Mouse (Mus musculus) heart, embryonic 13.5 days (tissue): ENCODE results near the gene Gm13278. TPM values are rescaled to one million over a fixed set of nuclear protein-coding genes. Genes with fewer than 3 reads are reported as not detected.
"Not testable (repeated sequence)": the region's sequence is repeated elsewhere in the genome, so short reads cannot be mapped to it uniquely, and the experiment has no call there.

Experiments used
- ATAC-seq: fragments of 200-750 bp; cut with Nextera tagmentation; 2 replicates; pipeline ENCODE4 v1.8.0; 2017; ENCODE audit warnings: moderate TSS enrichment; ENCODE audit not compliant: insufficient number of reproducible peaks, low FRiP score, low TSS enrichment; ENCODE audit errors: extremely low read depth
- H3K27ac ChIP-seq: fragments of 300-500 bp; sonication (generic); replicated peaks from 2 replicates; pipeline ENCODE4 v1.5.1; 2015; ENCODE audit warnings: moderate library complexity, mild to moderate bottlenecking, inconsistent platforms
- H3K27me3 ChIP-seq: fragments of 300-500 bp; sonication (generic); replicated peaks from 2 replicates; pipeline ENCODE4 v1.6.1; 2015; ENCODE audit warnings: mild to moderate bottlenecking, inconsistent platforms
- H3K36me3 ChIP-seq: fragments of 300-500 bp; sonication (generic); 2 replicates; pipeline ENCODE4 v1.6.1; 2015; ENCODE audit warnings: mild to moderate bottlenecking, inconsistent platforms
- H3K4me1 ChIP-seq: fragments of 300-500 bp; sonication (generic); 2 replicates; pipeline ENCODE4 v1.6.1; 2015; ENCODE audit warnings: inconsistent platforms
- H3K4me2 ChIP-seq: fragments of 300-500 bp; sonication (generic); 2 replicates; pipeline ENCODE4 v1.6.1; 2015; ENCODE audit warnings: inconsistent platforms, mild to moderate bottlenecking, moderate library complexity
- H3K4me3 ChIP-seq: fragments of 300-500 bp; sonication (generic); 2 replicates; pipeline ENCODE4 v1.5.1; 2015; ENCODE audit warnings: moderate library complexity, mild to moderate bottlenecking, inconsistent platforms
- H3K9ac ChIP-seq: fragments of 300-500 bp; sonication (generic); 2 replicates; pipeline ENCODE4 v1.6.1; 2015; ENCODE audit warnings: inconsistent platforms, mild to moderate bottlenecking, moderate library complexity
- H3K9me3 ChIP-seq: fragments of 300-500 bp; sonication (generic); 2 replicates; pipeline ENCODE4 v1.6.1; 2016; ENCODE audit warnings: inconsistent platforms
- WGBS: fragments of 180-500 bp; shearing (Covaris S2); methylation state at CpG from one replicate; pipeline ENCODE4 v1.1.7; 2015; ENCODE audit warnings: mixed read lengths; 5-methylcytosine and 5-hydroxymethylcytosine counted together
- polyA plus RNA-seq: library from polyadenylated mRNA; unstranded; fragments of >200 nt; fragmentation: Nextera tagmentation; extraction: Ambion mirVana; gene quantifications from 2 replicates; pipeline ENCODE4 v1.2.1, GENCODE M21; 2015

The Gm13278 gene
- not detected in 2 replicates for polyA plus RNA-seq

DNA sequence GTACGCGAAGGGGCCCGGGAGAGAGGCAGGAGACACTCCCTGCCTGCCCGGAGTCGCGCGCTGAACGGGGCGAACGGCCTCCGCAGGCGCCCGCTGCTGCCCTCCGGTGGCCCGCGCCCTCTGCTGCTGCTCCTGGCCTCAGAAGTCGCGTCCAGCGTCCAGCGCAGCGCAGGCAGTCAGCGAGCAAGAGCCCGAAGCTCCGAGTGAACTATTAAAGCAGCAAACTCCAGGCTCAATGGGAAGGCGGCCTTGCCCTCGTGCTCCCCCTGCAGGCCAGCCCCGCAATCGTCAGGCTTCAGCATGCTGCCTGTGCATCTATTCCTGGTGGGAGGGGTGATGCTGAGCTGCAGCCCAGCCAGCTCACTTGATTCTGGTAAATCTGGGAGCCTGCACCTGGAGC, at the start of gene Gm13278:
TSS of gene Gm13278 (plus strand) at position 301 of the 400 bp plus-strand sequence.
- not testable (repeated sequence) for H3K27me3 ChIP-seq, H3K4me1 ChIP-seq, ATAC-seq, H3K9me3 ChIP-seq, H3K4me3 ChIP-seq, H3K27ac ChIP-seq, H3K9ac ChIP-seq, H3K4me2 ChIP-seq, H3K36me3 ChIP-seq
- no CpG with 5 or more reads among the region's 28 CpGs for WGBS

DNA sequence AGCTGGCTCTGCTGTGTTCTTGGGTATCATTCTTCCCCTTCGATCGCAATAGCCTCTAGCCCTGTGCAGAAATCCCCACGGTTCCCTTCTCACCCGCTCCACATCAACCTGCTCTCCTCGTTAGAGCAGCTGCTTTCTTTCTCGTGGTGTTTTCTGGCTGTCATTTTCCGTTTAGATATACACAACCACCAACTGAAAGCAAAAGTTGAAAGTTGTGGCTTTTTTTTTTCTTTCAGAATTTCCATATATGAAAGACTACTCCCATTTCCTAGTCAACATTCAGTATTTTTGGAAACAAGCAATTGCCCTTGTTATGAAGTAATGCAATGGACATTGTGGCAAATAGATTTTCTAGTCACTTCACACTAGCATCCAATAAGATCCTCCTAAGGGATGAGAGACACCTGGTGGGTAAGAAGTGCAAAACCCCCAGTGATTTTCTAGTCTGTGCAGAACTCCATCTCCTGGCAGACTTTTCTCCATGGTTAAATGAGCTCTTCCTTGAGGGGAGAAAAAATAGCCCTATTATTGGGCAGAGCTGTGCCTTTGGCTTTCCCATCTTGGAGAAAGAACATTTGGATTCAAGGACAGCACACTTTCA, 48.5 kb upstream of the Gm13278 start:
- Histone ChIP-seq H3K4me1 (peaks cover 2% of the 10 kb centered on the region), H3K4me2 (no peak overlapping the region), H3K9ac (no peak overlapping the region), H3K4me3 (no peak overlapping the region), H3K27me3 (peaks cover 7% of the 10 kb centered on the region; the same call in 1 of the 2 replicates), H3K27ac (no peak overlapping the region), H3K36me3 (no peaks in the 10 kb centered on the region), H3K9me3 (no peaks in the 10 kb centered on the region)
- no peak for ATAC-seq
- WGBS, result 63% methylated on average over 7 of the region's 7 CpGs

GRCm38 (mm10) chr4:88744207-88744606, 47.1 kb upstream of the Gm13278 start:
- Histone ChIP-seq H3K9ac (no peak overlapping the region), H3K27me3 (peaks cover 3% of the 10 kb centered on the region; the same call in 1 of the 2 replicates), H3K36me3 (no peaks in the 10 kb centered on the region), H3K27ac (no peak overlapping the region), H3K9me3 (no peaks in the 10 kb centered on the region), H3K4me1 (no peaks in the 10 kb centered on the region), H3K4me3 (no peak overlapping the region), H3K4me2 (no peak overlapping the region)
- ATAC-seq, result no peak
- 58% methylated on average over 3 of the region's 3 CpGs for WGBS

- Histone ChIP-seq H3K4me3 (no peak overlapping the region), H3K27me3 (no peaks in the 10 kb centered on the region; the same call in 1 of the 2 replicates), H3K36me3 (no peaks in the 10 kb centered on the region), H3K9me3 (no peaks in the 10 kb centered on the region), H3K4me1 (no peaks in the 10 kb centered on the region), H3K9ac (no peak overlapping the region), H3K4me2 (no peak overlapping the region), H3K27ac (no peak overlapping the region)
- 56% methylated on average over 6 of the region's 6 CpGs for WGBS
- no peak for ATAC-seq
These were observed 41.4 kb upstream of the Gm13278 start for GRCm38 (mm10) chr4:88749926-88750325.

GRCm38 (mm10) chr4:88754818-88755340, 36.5 kb upstream of the Gm13278 start, which contains the start of gene Gm13271:
Gene Gm13271, plus strand, starts transcription at chr4:88754868.
- ATAC-seq, H3K4me3 ChIP-seq, H3K9ac ChIP-seq, H3K27me3 ChIP-seq, H3K36me3 ChIP-seq, H3K4me2 ChIP-seq, H3K9me3 ChIP-seq: not testable (repeated sequence)
- WGBS, result 56% methylated on average over 15 of the region's 15 CpGs
- peak within 1 kb of the TSS; percentile 48; the same call in 1 of the 2 replicates for H3K27ac ChIP-seq
- peaks cover 15% of the 10 kb centered on the region for H3K4me1 ChIP-seq

DNA sequence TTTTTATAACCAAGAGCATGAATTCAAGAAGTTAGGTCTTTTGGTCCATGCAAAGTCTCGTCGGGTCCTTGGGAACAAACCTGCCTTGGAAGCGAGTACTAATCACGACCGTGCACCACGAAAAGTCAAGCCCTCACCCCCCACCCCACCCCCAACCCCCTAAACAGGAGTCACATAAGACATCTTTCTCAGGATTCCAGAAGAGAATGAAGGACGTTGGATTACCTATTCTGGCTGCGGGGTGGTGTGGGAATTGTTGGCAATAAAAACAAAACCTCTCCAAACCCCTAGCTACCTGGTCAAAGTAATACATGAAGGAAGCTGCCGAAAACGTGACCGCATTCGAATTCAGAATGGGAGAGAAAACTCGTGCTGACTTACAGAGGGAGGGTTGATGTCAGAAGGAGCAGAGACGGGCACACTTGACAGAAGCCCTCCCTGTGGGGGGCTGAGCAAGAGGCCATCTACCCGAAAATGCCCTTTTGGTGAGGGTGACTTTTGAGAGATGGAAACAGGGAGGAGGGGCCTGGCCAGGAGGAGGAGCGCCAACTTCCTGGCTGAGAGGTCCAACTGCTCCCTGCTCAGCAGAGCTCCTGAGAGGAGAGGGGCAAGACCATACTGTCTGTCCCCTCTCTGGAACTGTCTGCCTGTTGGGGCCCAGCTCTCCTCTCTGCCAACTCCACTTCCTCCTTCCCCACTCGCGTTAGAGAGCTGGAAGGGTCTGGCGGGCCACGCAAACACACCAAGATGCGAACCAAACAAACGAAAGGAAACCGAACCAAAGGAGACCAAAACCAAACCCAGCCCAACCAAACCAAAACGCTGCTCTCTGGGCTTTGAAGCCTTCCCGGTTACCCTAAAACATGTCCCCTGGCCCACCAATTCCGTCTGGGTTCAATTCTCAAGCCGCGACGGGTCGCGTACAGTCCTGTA, 34.5 kb upstream of the Gm13278 start:
- peaks cover 15% of the 10 kb centered on the region for H3K4me1 ChIP-seq
- peak overlapping the region; percentile 77 for H3K4me2 ChIP-seq
- peak overlapping the region; percentile 60 for H3K4me3 ChIP-seq
- not testable (repeated sequence) for H3K27me3 ChIP-seq, H3K36me3 ChIP-seq, ATAC-seq, H3K9me3 ChIP-seq
- peak overlapping the region; percentile 89 for H3K9ac ChIP-seq
- H3K27ac ChIP-seq, result peak overlapping the region; percentile 95
- 9% methylated on average over 29 of the region's 31 CpGs for WGBS

GRCm38 (mm10) chr4:88757628-88758031, 33.7 kb upstream of the Gm13278 start:
- peak overlapping the region; percentile 95 for H3K27ac ChIP-seq
- peaks cover 15% of the 10 kb centered on the region for H3K4me1 ChIP-seq
- peak overlapping the region; percentile 89; the same call in 1 of the 2 replicates for H3K9ac ChIP-seq
- WGBS, result under 1% methylated on average over 21 of the region's 21 CpGs
- H3K27me3 ChIP-seq, H3K9me3 ChIP-seq, H3K36me3 ChIP-seq: not testable (repeated sequence)
- H3K4me2 ChIP-seq, result peak overlapping the region; percentile 77
- H3K4me3 ChIP-seq, result peak overlapping the region; percentile 60
- ATAC-seq, result peak; percentile 97

GRCm38 (mm10) chr4:88758751-88759150, 32.6 kb upstream of the Gm13278 start:
- not testable (repeated sequence) for H3K9me3 ChIP-seq, H3K27ac ChIP-seq, H3K4me2 ChIP-seq, H3K27me3 ChIP-seq, H3K4me3 ChIP-seq, H3K36me3 ChIP-seq, H3K9ac ChIP-seq, ATAC-seq
- 77% methylated on average over 9 of the region's 9 CpGs for WGBS
- H3K4me1 ChIP-seq, result peaks cover 15% of the 10 kb centered on the region

DNA sequence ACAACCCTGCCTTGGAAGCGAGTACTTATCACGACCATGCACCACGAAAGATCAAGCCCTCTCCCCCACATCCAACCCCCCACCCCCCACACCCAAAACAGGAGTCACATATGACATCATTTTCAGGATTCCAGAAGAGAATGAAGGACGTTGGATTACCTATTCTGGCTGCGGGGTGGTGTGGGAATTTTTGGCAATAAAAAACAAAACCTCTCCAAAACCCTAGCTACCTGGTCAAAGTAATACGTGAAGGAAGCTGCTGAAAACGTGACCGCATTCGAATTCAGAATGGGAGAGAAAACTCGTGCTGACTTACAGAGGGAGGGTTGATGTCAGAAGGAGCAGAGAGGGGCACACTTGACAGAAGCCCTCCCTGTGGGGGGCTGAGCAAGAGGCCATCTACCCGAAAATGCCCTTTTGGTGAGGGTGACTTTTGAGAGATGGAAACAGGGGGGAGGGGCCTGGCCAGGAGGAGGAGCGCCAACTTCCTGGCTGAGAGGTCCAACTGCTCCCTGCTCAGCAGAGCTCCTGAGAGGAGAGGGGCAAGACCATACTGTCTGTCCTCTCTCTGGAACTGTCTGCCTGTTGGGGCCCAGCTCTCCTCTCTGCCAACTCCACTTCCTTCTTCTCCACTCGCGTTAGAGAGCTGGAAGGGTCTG, 31.6 kb upstream of the Gm13278 start, which contains the start of gene Gm13283:
TSS of gene Gm13283 (plus strand) at position 510 of the 659 bp plus-strand sequence.
- peak within 1 kb of the TSS; percentile 56 for H3K4me2 ChIP-seq
- H3K4me3 ChIP-seq, result peak within 1 kb of the TSS; percentile 44
- not testable (repeated sequence) for H3K27me3 ChIP-seq, ATAC-seq, H3K9me3 ChIP-seq, H3K36me3 ChIP-seq
- H3K27ac ChIP-seq, result peak within 1 kb of the TSS; percentile 65
- H3K9ac ChIP-seq, result peak within 1 kb of the TSS; percentile 73; the same call in 1 of the 2 replicates
- peaks cover 15% of the 10 kb centered on the region for H3K4me1 ChIP-seq
- WGBS, result 20% methylated on average over 10 of the region's 14 CpGs

GRCm38 (mm10) chr4:88760431-88760830, 30.9 kb upstream of the Gm13278 start:
- H3K9ac ChIP-seq, result peak overlapping the region; percentile 73; the same call in 1 of the 2 replicates
- not testable (repeated sequence) for ATAC-seq, H3K27me3 ChIP-seq, H3K9me3 ChIP-seq, H3K36me3 ChIP-seq
- H3K27ac ChIP-seq, result peak overlapping the region; percentile 65
- WGBS, result 0% methylated on average over 25 of the region's 28 CpGs
- peak overlapping the region; percentile 56 for H3K4me2 ChIP-seq
- peaks cover 15% of the 10 kb centered on the region for H3K4me1 ChIP-seq
- peak overlapping the region; percentile 44 for H3K4me3 ChIP-seq

DNA sequence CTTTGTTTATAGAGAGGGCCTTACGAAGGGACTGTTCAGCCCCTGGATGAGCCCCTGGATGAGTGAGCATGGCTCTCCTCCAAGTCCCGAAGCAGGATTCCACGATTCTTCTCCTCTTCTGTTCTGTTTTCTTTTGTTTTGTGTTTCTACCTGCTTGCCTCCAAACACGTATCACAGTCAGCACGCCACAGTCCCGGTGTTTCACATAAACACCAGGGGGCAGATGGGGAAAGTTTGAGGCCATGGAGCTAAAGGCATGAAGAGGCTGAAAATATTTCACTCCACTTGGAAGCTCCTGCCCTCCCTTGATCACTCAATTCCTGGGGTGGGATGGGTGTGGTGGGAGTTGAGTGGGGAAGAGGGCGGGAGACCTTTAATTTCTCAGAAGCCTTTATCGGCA, 29.6 kb upstream of the Gm13278 start:
- not testable (repeated sequence) for H3K27ac ChIP-seq, H3K9ac ChIP-seq, H3K4me1 ChIP-seq, H3K9me3 ChIP-seq, H3K36me3 ChIP-seq, H3K4me2 ChIP-seq, H3K27me3 ChIP-seq, ATAC-seq, H3K4me3 ChIP-seq
- WGBS, result 55% methylated on average over 6 of the region's 8 CpGs
